Mouse (Mus musculus) left cerebral cortex, postnatal 25 days (tissue): ENCODE measurements around the gene Col1a2. TPM values are rescaled to one million over a fixed set of nuclear protein-coding genes. Genes with fewer than 3 reads are reported as not detected.

ENCODE experiments used
- DNase-seq, 2 experiments: peaks; one replicate each; pipeline ENCODE4 v3.0.0; 2022; ENCODE audit warnings: low spot score in 2 of 2, mixed read lengths in 1 of 2
- intact Hi-C: fragments of 180-260 bp; cut with DNase I; formaldehyde crosslinking; loops from one replicate; pipeline ENCODE4 v1.15.1; 2025
- total RNA-seq, 2 experiments: library from RNA; stranded (reverse); gene quantifications; 2 replicates each; pipeline ENCODE4 v1.2.3; 2021

Col1a2 gene
- total RNA-seq, 2 experiments from 2014 or later: 26.8 to 32.8 TPM

DNA sequence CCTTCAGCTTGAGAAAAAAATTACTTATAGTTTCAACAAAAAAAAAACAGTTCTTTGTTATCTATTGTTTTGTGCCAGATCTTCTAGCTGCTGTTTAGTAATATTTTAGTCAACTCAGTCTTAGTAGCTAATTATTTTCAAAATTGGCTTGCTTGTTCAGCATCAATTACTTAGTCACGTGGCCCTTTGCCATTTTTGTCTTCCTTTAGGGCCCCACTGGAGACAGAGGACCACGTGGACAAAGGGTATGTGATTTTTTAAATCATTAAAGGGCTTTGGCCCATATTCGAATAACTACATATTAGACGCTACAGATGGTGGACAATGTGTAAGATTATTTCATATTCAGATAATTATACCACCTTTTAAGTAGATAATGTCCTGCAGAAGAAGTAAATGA, 4.8 kb downstream of the Col1a2 start:
- no peak for DNase-seq
- intact Hi-C loops: no loop called here

DNA sequence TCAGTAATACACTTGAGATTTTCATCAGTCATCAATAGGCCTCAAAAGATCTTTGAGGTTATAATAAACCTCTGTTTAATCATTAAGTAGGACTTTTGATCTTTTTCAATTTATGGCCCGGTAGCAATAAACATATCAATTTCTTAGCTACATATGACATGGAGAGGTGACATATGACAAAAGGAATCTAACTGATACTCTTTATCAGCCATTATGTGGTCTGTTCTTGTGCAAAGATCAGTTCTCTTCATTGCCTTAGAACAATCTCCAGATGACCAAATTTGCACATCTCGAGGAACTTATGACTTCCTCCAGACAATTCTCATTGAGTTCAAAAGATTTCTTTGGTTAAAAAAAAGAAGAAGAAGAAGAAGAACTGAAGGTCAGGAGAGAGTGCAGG, 10.1 kb downstream of the Col1a2 start:
- intact Hi-C loops: no loop called here
- no peak for DNase-seq

DNA sequence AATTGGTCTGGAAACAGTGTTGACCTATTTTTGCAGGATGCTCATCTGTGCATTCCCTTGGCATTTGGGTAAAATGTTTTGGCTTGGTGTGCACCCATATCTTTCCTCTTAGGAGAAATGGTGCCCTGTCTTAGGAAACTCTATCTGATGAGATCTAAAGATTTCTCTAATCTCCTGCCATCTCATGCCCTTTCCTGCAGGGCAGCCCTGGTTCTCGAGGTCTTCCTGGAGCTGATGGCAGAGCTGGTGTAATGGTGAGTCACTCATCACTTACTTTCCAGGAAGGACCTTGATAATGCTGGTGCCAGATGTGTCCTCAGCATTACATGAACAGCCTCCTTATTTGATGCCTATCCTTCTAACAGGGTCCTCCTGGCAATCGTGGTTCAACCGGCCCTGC, 16.4 kb downstream of the Col1a2 start:
- DNase-seq: no peak
- intact Hi-C loops: no loop called here

DNA sequence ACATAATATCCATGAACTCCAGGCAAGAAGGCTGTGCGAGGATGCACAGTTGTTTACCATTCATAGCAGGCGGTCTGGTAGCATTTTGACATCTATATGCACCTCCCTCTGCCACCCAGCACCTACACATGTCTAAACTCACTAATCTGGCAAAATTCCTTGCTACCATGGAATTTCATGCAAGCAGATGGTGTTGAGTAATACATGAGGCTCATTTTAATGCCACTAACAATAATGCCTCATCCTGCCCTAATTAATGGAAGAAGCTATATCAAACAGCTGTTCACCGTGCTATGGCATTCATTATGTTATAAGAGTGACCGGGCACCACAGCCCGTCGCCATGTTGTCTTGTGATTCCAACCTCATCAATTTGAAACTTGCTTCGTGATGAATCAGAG, 23.8 kb downstream of the Col1a2 start:
- DNase-seq: no peak
- intact Hi-C loops: no loop called here

DNA sequence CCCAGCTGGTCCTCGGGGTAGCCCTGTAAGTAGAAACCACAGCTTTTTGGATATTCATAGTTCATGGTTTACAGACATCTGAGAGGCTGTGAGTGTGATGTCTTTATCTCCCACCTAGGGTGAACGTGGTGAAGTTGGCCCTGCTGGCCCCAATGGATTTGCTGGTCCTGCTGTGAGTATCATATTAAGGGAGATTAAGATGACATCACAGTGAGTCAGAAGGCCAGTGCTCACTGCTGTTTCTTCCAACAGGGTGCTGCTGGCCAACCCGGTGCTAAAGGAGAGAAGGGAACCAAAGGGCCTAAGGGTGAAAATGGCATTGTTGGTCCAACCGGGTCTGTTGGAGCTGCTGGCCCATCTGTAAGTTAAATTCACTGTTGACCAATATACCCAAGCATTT, 26.4 kb downstream of the Col1a2 start:
- intact Hi-C loops: no loop called here
- no peak for DNase-seq

DNA sequence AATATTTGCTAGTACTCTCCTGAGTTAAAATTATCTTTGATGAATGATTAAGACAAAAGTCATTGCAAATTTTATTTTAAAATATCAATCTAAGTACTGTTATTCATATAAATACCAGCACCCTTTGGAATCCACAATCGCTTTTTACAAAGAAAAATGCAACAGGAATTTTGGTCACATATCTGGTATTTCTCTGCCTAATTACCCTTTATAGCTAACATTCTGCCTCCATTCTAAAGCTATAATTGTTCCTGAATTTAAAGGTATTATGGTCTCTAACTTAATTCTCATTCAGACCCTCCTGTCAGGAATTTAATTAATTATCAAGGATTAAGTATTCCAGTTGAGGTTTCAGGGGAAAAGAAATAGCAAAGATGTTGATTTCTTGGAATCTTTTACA, 28.3 kb downstream of the Col1a2 start:
- intact Hi-C loops: no loop called here
- no peak for DNase-seq

DNA sequence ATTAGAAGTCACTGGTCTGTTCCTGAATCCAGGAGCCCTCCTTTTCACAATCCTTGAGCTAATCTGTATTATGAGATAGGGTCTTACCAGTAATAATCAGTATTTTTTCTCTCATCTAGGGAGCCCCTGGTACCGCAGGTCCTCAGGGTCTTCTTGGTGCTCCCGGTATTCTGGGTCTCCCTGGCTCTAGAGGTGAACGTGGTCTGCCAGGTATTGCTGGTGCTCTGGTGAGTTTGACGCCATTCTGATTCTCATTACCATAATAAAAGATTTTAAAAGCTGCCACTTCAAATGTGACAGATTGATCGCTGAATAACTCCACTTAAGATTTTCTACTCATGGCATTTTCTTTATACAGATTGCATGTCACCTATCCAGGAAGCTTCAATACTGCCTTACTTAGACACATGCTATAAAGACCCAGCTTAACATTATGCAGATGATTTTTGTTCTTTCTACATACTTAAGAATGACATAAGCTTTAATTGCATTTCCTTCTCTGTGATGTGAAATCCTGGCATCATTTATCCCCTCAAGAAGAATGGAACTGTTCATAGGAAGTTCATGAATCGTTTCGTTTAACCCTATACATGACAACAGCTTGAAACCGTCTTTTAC, 30.0 kb downstream of the Col1a2 start:
- intact Hi-C loops: no loop called here
- no peak for DNase-seq

DNA sequence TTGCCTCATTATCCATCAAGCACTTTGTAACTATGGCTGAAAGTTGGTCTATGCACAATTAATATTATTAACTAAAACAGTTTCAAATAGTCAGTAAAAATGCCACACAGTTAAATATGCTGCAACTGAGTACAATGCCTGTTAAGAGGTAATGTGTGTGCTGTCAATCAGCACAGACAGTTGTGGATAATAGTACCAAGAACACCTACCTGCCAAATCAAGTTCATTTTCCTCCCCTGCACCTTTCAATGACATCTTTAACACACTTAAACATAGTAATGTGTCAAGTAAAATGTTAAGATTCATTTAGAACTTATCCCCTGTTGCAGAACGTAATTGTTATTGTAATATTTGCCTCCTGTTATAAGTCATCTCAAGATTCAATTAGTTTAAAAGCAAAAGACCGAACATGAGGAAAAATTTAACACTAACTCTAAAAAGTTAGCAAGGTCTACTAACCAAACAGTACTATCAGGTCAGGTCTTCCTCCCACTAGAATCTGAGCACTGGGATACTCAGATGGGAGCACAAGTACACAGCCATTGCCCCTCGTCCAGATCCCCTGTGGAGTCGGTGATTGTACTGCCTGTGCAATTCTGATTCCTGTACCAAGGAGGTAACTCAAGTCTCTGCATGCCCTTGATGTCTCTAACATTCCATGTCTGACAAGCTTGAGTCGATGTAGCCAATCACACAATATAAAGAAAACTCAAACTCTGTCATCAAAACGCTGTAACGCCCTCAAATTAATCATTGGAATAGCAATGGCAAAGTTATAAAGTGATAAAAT, 37.5 kb downstream of the Col1a2 start:
- DNase-seq: no peak
- intact Hi-C loops: loop anchor here (10.0 kb wide), 3 partner anchors 627 to 1027 kb away; no protein-coding TSS in a partner anchor

DNA sequence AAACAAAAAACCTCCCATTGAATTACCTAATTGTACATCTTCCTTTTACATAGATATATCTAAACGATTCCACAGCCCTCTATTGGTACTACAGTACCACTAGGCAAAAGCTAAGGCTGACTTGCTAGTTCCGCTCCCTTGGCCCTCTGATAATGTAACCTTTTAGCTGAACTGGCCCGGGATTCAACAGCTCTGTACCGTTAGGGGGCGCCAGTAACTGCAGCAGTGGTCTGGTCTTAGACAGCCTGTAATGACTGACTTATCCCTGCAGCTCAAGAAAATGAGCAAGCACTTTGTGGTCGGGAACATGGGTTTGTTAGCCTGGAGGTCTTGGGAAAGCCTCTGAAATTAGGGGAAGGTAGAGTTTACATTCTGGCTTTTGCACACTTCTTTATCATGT, 39.9 kb downstream of the Col1a2 start:
- no peak for DNase-seq
- intact Hi-C loops: loop anchor here (10.0 kb wide), 3 partner anchors 630 to 1030 kb away; no protein-coding TSS in a partner anchor

DNA sequence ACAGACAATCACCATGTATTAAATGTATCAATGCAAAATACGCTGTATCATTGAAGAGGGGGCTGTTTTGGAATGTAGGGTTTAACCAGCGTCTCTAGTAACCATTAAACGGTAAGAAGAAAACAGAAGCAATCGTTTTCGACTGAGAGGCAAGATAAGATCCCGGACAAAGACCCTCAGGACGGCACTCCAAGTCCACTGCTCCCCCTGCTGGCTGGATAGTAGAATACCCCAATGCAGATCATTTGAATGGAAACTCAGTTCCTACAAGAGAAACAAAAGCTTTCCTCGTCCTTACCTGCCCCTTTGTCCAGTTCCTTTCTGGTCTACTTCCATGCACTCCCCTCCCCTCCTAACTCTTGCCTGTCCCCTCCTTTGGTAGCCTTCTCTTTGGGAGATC, 41.1 kb downstream of the Col1a2 start:
- intact Hi-C loops: loop anchor here (5.0 to 10.0 kb wide), 5 partner anchors 128 to 1031 kb away; partner anchors contain the start of gene Asb4
- peak; percentile 47 to 57 for DNase-seq

DNA sequence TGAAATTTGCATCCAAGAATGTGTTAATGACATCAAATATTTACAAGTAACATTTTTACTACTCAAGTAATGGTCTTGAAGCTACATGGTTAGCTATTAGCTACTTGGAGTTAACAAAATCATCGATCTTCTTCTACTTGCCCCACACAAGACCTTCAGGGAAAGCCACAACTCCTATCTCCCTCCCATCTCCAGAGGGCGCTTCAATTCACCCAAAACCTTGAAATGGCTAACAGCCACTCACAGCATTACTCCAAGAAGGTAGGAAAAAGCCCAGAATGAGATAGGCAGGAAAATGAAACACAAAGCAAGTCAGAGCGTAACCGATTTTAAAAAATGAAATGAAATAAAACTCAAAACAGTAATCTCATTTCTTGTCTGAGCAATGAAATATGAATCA, 44.3 kb downstream of the Col1a2 start:
- intact Hi-C loops: loop anchor here (5.0 to 10.0 kb wide), 5 partner anchors 132 to 1034 kb away; partner anchors contain the start of gene Asb4
- DNase-seq: peak in 1 of 2 experiments; percentile 17

DNA sequence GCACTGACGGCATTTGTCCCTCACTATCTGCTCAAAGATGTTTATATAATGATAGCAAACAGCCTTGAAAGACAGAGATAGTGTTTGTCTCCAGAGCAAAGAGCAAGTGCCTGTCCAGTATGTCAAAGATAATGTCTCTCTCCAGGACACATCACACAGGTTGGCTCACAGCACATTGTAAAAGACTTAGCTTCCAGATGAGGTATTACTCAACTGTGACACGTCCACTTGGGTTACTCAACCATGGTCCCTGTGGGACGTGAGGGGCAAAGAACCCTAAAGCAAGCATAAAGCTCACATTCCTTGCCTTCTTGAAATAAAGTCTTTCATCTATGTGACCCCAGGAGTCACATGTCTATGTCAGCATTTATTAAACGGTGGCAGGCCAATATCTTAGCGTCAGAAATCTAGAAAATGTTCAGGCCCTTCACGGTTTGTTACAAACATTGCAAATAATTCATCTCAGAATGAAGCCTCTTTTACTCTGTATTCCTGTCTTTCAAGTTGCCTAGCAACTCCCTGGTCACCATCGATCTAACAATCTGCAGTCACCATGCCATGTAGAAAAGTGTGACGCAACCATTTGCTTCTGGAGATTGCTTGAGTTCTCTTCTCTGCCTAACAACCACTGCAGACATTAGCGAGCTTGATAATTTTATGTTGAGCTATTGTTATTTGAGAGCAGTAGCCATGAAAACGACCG, 45.4 kb downstream of the Col1a2 start:
- intact Hi-C loops: loop anchor here (5.0 to 10.0 kb wide), 6 partner anchors 133 to 1035 kb away; partner anchors contain the start of gene Asb4
- no peak for DNase-seq

DNA sequence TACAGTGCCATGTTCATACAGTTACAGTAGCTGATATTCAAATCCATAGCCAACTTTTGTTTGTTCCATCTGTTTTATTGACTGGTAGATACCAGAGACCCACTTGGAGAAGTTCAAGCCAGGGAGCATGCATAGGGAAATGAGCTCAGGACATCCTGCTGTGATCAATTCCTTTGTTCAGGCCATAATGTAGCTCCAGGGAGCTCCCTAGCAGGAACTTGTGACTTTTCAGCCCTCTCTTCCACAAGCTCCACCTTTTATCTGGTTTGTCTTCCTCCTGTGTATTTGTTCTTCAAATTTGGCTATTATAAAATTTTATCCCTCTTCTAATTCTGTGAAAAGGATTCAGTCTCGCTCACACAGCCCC, 45.9 kb downstream of the Col1a2 start:
- intact Hi-C loops: loop anchor here (10.0 kb wide), 1 partner anchor 1034 kb away; no protein-coding TSS in a partner anchor
- no peak for DNase-seq

DNA sequence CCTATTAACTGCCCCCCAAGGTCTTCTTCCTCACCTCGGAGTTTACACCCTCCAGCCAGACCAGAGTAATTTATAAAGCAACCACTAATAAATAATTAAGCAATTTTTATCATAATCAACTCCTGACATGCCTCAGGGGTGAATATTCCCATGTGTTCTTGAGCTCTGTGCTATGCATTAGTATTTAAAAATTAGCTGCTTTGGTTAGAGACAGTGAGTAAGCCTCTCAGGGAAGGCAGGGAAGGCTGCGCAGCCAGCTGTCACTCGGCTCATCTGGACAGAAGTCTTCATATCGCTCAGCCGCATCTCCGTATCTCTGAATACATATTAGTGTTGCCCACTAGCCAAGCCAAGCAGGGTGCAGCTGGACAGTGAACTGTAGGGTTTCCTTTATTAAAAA, 50.8 kb downstream of the Col1a2 start:
- no peak for DNase-seq
- intact Hi-C loops: loop anchor here (5.0 to 10.0 kb wide), 2 partner anchors 557 to 1029 kb away; no protein-coding TSS in a partner anchor

DNA sequence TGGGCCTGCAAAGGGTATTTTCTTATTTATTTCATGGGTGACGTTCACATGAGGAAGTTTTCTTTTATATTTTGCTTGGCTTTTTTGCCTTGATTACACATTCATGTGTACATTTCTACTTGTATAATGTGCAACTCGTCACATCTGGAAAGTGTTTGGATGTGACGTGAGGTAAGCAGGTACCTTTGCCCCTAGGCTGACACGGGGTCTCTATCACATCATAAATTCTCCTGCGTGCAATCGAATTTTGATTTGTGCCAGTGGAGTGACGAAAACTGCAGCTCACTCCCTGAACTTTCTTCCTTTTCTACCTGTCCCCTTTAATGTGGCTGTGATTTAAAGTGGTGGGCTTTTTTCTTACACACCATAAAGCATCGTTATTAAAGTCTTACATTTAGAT, 52.5 kb downstream of the Col1a2 start:
- intact Hi-C loops: loop anchor here (5.0 to 10.0 kb wide), 2 partner anchors 555 to 1028 kb away; no protein-coding TSS in a partner anchor
- no peak for DNase-seq

DNA sequence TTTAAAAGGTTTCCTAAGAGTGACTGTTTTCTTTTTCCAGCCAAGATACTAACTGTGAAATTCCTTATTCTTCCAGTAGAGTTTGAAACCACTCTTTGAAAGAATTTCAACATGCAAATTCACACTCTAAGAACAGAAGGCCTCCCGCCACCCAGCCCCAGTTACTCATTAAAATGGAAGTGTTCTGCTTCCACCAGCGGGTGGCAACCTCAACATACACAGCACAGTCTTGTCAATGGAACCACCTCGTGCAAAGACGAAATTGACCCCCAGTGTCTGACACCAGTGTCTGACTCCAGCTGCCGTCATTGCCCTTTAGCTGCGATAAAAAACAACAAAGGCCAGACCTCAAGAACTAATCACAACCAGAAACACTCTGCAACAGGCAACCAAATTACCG, 53.1 kb downstream of the Col1a2 start:
- DNase-seq: peak; percentile 47 to 78
- intact Hi-C loops: loop anchor here (2.0 to 10.0 kb wide), 3 partner anchors 47 to 1027 kb away; no protein-coding TSS in a partner anchor

DNA sequence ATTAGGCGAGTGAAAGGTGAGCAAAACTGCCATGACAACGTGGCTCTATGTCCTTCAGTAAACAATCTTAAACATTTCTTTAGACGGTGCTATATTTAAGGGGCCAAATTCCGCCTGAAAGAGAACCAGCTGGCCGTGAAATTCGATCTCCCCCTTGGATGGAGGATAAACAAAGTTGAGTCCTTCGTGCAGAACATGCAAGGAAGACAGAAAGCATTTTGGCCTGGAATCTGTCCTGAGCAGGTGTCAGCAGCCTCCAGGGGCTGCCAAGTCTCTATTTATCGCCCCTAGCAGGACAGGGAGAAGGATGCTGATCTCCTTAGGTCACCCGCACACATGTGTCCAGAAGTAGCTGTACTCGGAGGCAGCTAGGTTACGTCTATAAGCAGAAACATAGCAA, 56.5 kb downstream of the Col1a2 start:
- intact Hi-C loops: no loop called here
- DNase-seq: no peak

DNA sequence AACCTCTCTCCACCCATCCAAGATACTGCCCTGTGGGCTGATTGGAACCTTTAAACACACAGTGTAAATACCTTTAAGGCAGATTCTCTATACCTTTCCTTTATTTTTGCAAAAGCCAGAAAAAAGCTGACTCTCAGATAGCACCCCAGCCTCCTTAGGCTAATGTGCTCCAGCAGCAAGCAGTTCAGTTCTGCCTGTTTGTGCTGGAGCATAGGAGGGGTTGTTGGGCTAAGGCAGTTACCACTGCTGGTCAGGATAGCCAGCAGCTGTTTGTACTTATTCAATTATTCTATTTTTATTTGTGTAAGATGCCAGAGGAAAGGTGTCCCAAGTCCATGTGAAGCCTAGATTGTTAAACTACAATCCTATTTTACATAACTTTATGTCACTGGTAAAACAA, 57.0 kb downstream of the Col1a2 start:
- intact Hi-C loops: no loop called here
- DNase-seq: no peak

DNA sequence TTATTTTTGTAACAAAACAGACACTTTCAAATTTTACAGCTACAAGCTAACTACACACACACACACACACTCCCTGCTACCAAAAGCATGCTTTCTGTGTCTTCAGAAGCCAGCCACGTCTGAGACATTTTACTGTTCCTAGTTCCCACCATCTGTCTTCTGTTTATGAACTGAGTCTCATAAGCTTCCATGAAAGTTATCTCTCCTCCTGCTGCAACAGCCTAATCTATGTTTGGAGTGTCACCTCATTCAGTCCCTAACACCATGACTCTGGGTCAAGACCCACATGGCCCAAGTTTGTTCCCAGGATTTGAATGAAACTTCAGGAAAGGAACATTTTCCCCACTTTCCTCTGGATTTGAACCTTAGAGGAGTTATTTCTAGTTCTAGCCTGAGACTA, 57.8 kb downstream of the Col1a2 start:
- peak in 1 of 2 experiments; percentile 9 for DNase-seq
- intact Hi-C loops: no loop called here

DNA sequence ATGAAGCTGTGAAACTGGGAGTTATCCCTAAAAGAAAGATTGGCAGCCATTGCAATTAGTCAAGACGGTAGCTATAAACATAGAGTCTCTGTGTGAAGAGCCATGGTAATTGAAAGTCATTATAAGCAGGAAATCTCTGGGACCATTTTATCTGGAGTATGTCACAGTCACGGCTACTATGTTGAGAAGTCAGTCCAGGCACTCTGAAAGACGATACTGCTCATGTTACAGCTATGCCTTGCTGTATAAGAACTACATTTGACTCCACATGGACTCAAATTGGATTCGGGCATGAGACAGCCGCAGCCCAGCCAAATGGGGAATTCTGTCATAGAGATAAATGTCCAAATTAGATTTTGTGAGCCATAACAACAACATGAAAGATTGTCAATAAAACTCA, 58.9 kb downstream of the Col1a2 start:
- intact Hi-C loops: no loop called here
- DNase-seq: no peak
